In genomic region chr6:46362156-46362555, GRCm38 (mm10) we compare ENCODE assay signal across 14 mouse cellular contexts.
DNase-seq lines count a peak whose midpoint lies in the region; ATAC-seq lines count a peak whose summit lies in the region.
"Had no signal": no experiment of that assay in that cellular context is flagged by ENCODE, and none has a peak within 500 bp of the region (broad histone marks: within the 10 kb centered on the region; RNA-seq: fewer than 3 reads in every experiment).

No protein-coding gene starts in this region.

- H3K9ac ChIP-seq in forebrain, embryonic 12.5 days = no peak overlapping the region
- no peak overlapping the region for H3K9ac ChIP-seq in forebrain, embryonic 11.5 days (ENCODE audit: low read length)
- no peak overlapping the region for H3K9ac ChIP-seq in midbrain, embryonic 12.5 days (replicated peaks)
- no peak overlapping the region for H3K9ac ChIP-seq in midbrain, embryonic 13.5 days (replicated peaks)
- no peak overlapping the region for H3K9ac ChIP-seq in liver, embryonic 11.5 days (ENCODE audit: low read depth, low read length)
- H3K9ac ChIP-seq: hindbrain, embryonic 14.5 days had no signal

- H3K27me3 ChIP-seq in forebrain, embryonic 12.5 days = no peaks in the 10 kb centered on the region
- no peaks in the 10 kb centered on the region for H3K27me3 ChIP-seq in forebrain, embryonic 11.5 days (ENCODE audit: control insufficient read depth, insufficient read depth, low read length)
- no peaks in the 10 kb centered on the region for H3K27me3 ChIP-seq in midbrain, embryonic 12.5 days
- no peaks in the 10 kb centered on the region for H3K27me3 ChIP-seq in midbrain, embryonic 13.5 days
- no peaks in the 10 kb centered on the region for H3K27me3 ChIP-seq in liver, embryonic 11.5 days (replicated peaks; ENCODE audit: control insufficient read depth, insufficient read depth, low read length)

- ATAC-seq in forebrain, embryonic 12.5 days (ENCODE audit: low FRiP score) = peak; percentile 36; the same call in 1 of the 2 replicates
- ATAC-seq in forebrain, embryonic 11.5 days (replicated peaks; ENCODE audit: low FRiP score) = no peak
- ATAC-seq in midbrain, embryonic 12.5 days (ENCODE audit: low FRiP score, low read depth) = peak; percentile 19; the same call in 1 of the 2 replicates
- no peak for ATAC-seq in midbrain, embryonic 13.5 days
- no peak for ATAC-seq in liver, embryonic 11.5 days (replicated peaks; ENCODE audit: low FRiP score)

- 89% methylated on average over 1 of the region's 1 CpGs for WGBS in forebrain, embryonic 12.5 days
- 92% methylated on average over 1 of the region's 1 CpGs for WGBS in forebrain, embryonic 11.5 days
- WGBS in midbrain, embryonic 12.5 days = 94% methylated on average over 1 of the region's 1 CpGs
- WGBS in midbrain, embryonic 13.5 days = 95% methylated on average over 1 of the region's 1 CpGs
- WGBS in liver, embryonic 11.5 days = 86% methylated on average over 1 of the region's 1 CpGs

- no peak overlapping the region for H3K4me3 ChIP-seq in forebrain, embryonic 12.5 days (replicated peaks)
- no peak overlapping the region for H3K4me3 ChIP-seq in forebrain, embryonic 11.5 days (ENCODE audit: low read depth, low read length)
- H3K4me3 ChIP-seq in midbrain, embryonic 12.5 days = no peak overlapping the region
- no peak overlapping the region for H3K4me3 ChIP-seq in midbrain, embryonic 13.5 days (replicated peaks)
- no peak overlapping the region for H3K4me3 ChIP-seq in liver, embryonic 11.5 days (ENCODE audit: low read depth, low read length)
- H3K4me3 ChIP-seq: heart, adult 2 months; midbrain, embryonic 10.5 days had no signal

- DNase-seq in forebrain, embryonic 11.5 days (ENCODE audit: low spot score) = no peak
- peak; percentile 46 for DNase-seq in layer of hippocampus, adult 11-12 months (ENCODE audit: low spot score)
- DNase-seq in lung, postnatal 25 days (ENCODE audit: low spot score) = peak; percentile 17
- no peak for DNase-seq in liver, embryonic 11.5 days (ENCODE audit: low spot score)
- no peak for DNase-seq in kidney, postnatal 14 days
- DNase-seq: adrenal gland, adult 2 months; heart, adult 2 months; kidney, postnatal 25 days; liver had no signal

- H3K4me1 ChIP-seq in forebrain, embryonic 12.5 days = no peaks in the 10 kb centered on the region
- H3K4me1 ChIP-seq in forebrain, embryonic 11.5 days (replicated peaks; ENCODE audit: control insufficient read depth, insufficient read depth, low read length) = no peaks in the 10 kb centered on the region
- H3K4me1 ChIP-seq in midbrain, embryonic 12.5 days = no peaks in the 10 kb centered on the region
- H3K4me1 ChIP-seq in midbrain, embryonic 13.5 days (replicated peaks) = no peaks in the 10 kb centered on the region
- no peaks in the 10 kb centered on the region for H3K4me1 ChIP-seq in liver, embryonic 11.5 days (replicated peaks; ENCODE audit: control insufficient read depth, insufficient read depth, low read length)
- H3K4me1 ChIP-seq: midbrain, embryonic 10.5 days had no signal

- H3K36me3 ChIP-seq in forebrain, embryonic 12.5 days (replicated peaks) = no peaks in the 10 kb centered on the region
- H3K36me3 ChIP-seq in forebrain, embryonic 11.5 days (ENCODE audit: control insufficient read depth, insufficient read depth, low read length) = no peaks in the 10 kb centered on the region
- H3K36me3 ChIP-seq in midbrain, embryonic 12.5 days = no peaks in the 10 kb centered on the region
- H3K36me3 ChIP-seq in midbrain, embryonic 13.5 days = no peaks in the 10 kb centered on the region
- no peaks in the 10 kb centered on the region for H3K36me3 ChIP-seq in liver, embryonic 11.5 days (ENCODE audit: control insufficient read depth, insufficient read depth, low read length)
- H3K36me3 ChIP-seq: midbrain, embryonic 10.5 days had no signal

- no peak overlapping the region for H3K4me2 ChIP-seq in forebrain, embryonic 12.5 days
- no peak overlapping the region for H3K4me2 ChIP-seq in forebrain, embryonic 11.5 days (ENCODE audit: low read depth, low read length, severe bottlenecking)
- H3K4me2 ChIP-seq in midbrain, embryonic 12.5 days (replicated peaks) = no peak overlapping the region
- no peak overlapping the region for H3K4me2 ChIP-seq in midbrain, embryonic 13.5 days (replicated peaks)
- H3K4me2 ChIP-seq in liver, embryonic 11.5 days = no peak overlapping the region
- H3K4me2 ChIP-seq: hindbrain, embryonic 14.5 days had no signal

- H3K9me3 ChIP-seq in forebrain, embryonic 12.5 days = no peaks in the 10 kb centered on the region
- no peaks in the 10 kb centered on the region for H3K9me3 ChIP-seq in forebrain, embryonic 11.5 days (ENCODE audit: control insufficient read depth, low read length)
- H3K9me3 ChIP-seq in midbrain, embryonic 12.5 days = no peaks in the 10 kb centered on the region
- H3K9me3 ChIP-seq in midbrain, embryonic 13.5 days = no peaks in the 10 kb centered on the region
- H3K9me3 ChIP-seq in liver, embryonic 11.5 days (ENCODE audit: control insufficient read depth, low read length) = no peaks in the 10 kb centered on the region
- H3K9me3 ChIP-seq: midbrain, embryonic 10.5 days had no signal

- no peak overlapping the region for H3K27ac ChIP-seq in forebrain, embryonic 12.5 days
- H3K27ac ChIP-seq in forebrain, embryonic 11.5 days (ENCODE audit: low read depth, low read length) = no peak overlapping the region
- no peak overlapping the region for H3K27ac ChIP-seq in midbrain, embryonic 12.5 days (replicated peaks)
- no peak overlapping the region for H3K27ac ChIP-seq in midbrain, embryonic 13.5 days
- H3K27ac ChIP-seq in liver, embryonic 11.5 days (ENCODE audit: low read depth, low read length) = no peak overlapping the region
- H3K27ac ChIP-seq: heart, adult 2 months; hindbrain, embryonic 14.5 days; midbrain, embryonic 10.5 days had no signal

Comparison
In these comparisons a context has a peak if more than half of its experiments do, and no peak if none do; other contexts are left out.
1. ATAC-seq: peak in forebrain, embryonic 12.5 days (single experiment) and midbrain, embryonic 12.5 days (single experiment); none in forebrain, embryonic 11.5 days (single experiment), midbrain, embryonic 13.5 days (single experiment) and liver, embryonic 11.5 days (single experiment).
2. DNase-seq: peak in layer of hippocampus, adult 11-12 months (single experiment) and lung, postnatal 25 days (single experiment); none in forebrain, embryonic 11.5 days (single experiment), liver, embryonic 11.5 days (single experiment) and kidney, postnatal 14 days (single experiment).